In genomic region chr6:29858619-29859018, GRCm38 (mm10) we compare ENCODE assay signal across 15 mouse cellular contexts. TPM values are rescaled to one million over a fixed set of nuclear protein-coding genes. Genes with fewer than 3 reads are reported as not detected.
A peak's percentile ranks its signal among the peaks of the same experiment; 100 is the strongest.
DNase-seq lines count a peak whose midpoint lies in the region; ATAC-seq and TF ChIP-seq lines count a peak whose summit lies in the region.
"Had no signal": no experiment of that assay in that cellular context is flagged by ENCODE, and none has a peak within 500 bp of the region (broad histone marks: within the 10 kb centered on the region; RNA-seq: fewer than 3 reads in every experiment).

No protein-coding gene starts in this region.

- H3K27me3 ChIP-seq in erythroblast, embryonic 14.5 days (ENCODE audit: control insufficient read depth): no peaks in the 10 kb centered on the region
- H3K27me3 ChIP-seq in limb, embryonic 12.5 days: no peaks in the 10 kb centered on the region
- no peaks in the 10 kb centered on the region for H3K27me3 ChIP-seq in limb, embryonic 10.5 days (ENCODE audit: low read depth, poor library complexity, severe bottlenecking)
- H3K27me3 ChIP-seq in liver, postnatal 0 days (ENCODE audit: insufficient read depth, low read length): no peaks in the 10 kb centered on the region

- H3K27ac ChIP-seq in limb, embryonic 12.5 days: peak overlapping the region; percentile 47
- H3K27ac ChIP-seq in limb, embryonic 10.5 days: no peak overlapping the region
- H3K27ac ChIP-seq in liver, postnatal 0 days (ENCODE audit: low read depth): no peak overlapping the region
- H3K27ac ChIP-seq: embryonic facial prominence, embryonic 10.5 days; heart, adult 2 months; hindbrain, embryonic 14.5 days had no signal

- H3K9ac ChIP-seq in limb, embryonic 12.5 days (replicated peaks): no peak overlapping the region
- no peak overlapping the region for H3K9ac ChIP-seq in liver, postnatal 0 days (replicated peaks)
- H3K9ac ChIP-seq: hindbrain, embryonic 14.5 days had no signal

- WGBS in limb, embryonic 12.5 days: 69% methylated on average over 6 of the region's 6 CpGs
- 77% methylated on average over 6 of the region's 6 CpGs for WGBS in limb, embryonic 10.5 days
- WGBS in liver, postnatal 0 days (ENCODE audit: insufficient replicate concordance): 46% methylated on average over 6 of the region's 6 CpGs

- H3K9me3 ChIP-seq in erythroblast, embryonic 14.5 days (ENCODE audit: control insufficient read depth, low read length): peaks cover 6% of the 10 kb centered on the region
- peaks cover 7% of the 10 kb centered on the region; the same call in 1 of the 2 replicates for H3K9me3 ChIP-seq in limb, embryonic 12.5 days
- H3K9me3 ChIP-seq in limb, embryonic 10.5 days (replicated peaks): no peaks in the 10 kb centered on the region
- no peaks in the 10 kb centered on the region for H3K9me3 ChIP-seq in liver, postnatal 0 days (ENCODE audit: low read length)
- H3K9me3 ChIP-seq: embryonic facial prominence, embryonic 10.5 days had no signal

- no peak for TF ChIP-seq CTCF in liver, postnatal 0 days (IDR thresholded peaks at IDR 0.05; ENCODE audit: low read depth)

- no peak overlapping the region for H3K4me2 ChIP-seq in limb, embryonic 12.5 days
- H3K4me2 ChIP-seq in liver, postnatal 0 days (ENCODE audit: low read depth, low read length): peak overlapping the region; percentile 48
- H3K4me2 ChIP-seq: hindbrain, embryonic 14.5 days had no signal

- peaks cover 5% of the 10 kb centered on the region for H3K36me3 ChIP-seq in erythroblast, embryonic 14.5 days (ENCODE audit: control insufficient read depth)
- H3K36me3 ChIP-seq in limb, embryonic 12.5 days: peaks cover 3% of the 10 kb centered on the region; the same call in 1 of the 2 replicates
- H3K36me3 ChIP-seq in limb, embryonic 10.5 days: peaks cover 5% of the 10 kb centered on the region; the same call in 1 of the 2 replicates
- no peaks in the 10 kb centered on the region for H3K36me3 ChIP-seq in liver, postnatal 0 days (replicated peaks; ENCODE audit: insufficient read depth, low read length)

- peaks cover 53% of the 10 kb centered on the region for H3K4me1 ChIP-seq in erythroblast, embryonic 14.5 days (ENCODE audit: control insufficient read depth)
- H3K4me1 ChIP-seq in limb, embryonic 12.5 days (replicated peaks): peaks cover 28% of the 10 kb centered on the region
- peaks cover 41% of the 10 kb centered on the region for H3K4me1 ChIP-seq in limb, embryonic 10.5 days
- 0 out of 2 replicates have a peak, but pooled peaks cover 3% of the 10 kb centered on the region for H3K4me1 ChIP-seq in liver, postnatal 0 days (ENCODE audit: insufficient read depth)

- TF ChIP-seq EP300 in liver, postnatal 0 days (IDR thresholded peaks at IDR 0.05; ENCODE audit: low read depth): no peak

- no peak for DNase-seq in limb, embryonic 10.5 days (ENCODE audit: low spot score)
- peak; percentile 59 for DNase-seq in c-Kit-negative CD71-positive TER-119-positive erythroid progenitor cells, embryonic 14.5 days (ENCODE audit: low read depth, low spot score)
- DNase-seq in liver, postnatal 0 days: peak; percentile 27
- DNase-seq in layer of hippocampus, adult 9-11 months: no peak
- DNase-seq: cerebellum, adult 2 months; heart, adult 2 months; right cerebral cortex, postnatal 25 days had no signal

- H3K4me3 ChIP-seq in erythroblast, embryonic 14.5 days (replicated peaks): peak overlapping the region; percentile 40
- H3K4me3 ChIP-seq in limb, embryonic 12.5 days (replicated peaks): no peak overlapping the region
- no peak overlapping the region for H3K4me3 ChIP-seq in limb, embryonic 10.5 days
- no peak overlapping the region for H3K4me3 ChIP-seq in liver, postnatal 0 days (ENCODE audit: low read depth, low read length)
- H3K4me3 ChIP-seq: embryonic facial prominence, embryonic 10.5 days; forebrain, embryonic 10.5 days; heart, adult 2 months had no signal

- ATAC-seq in erythroblast, adult 5-6 weeks (replicated peaks; ENCODE audit: low FRiP score, poor library complexity, severe bottlenecking): no peak
- ATAC-seq in limb, embryonic 12.5 days (ENCODE audit: insufficient number of reproducible peaks, insufficient read depth, low FRiP score, low TSS enrichment, low read depth): no peak
- peak; percentile 67 for ATAC-seq in liver, postnatal 0 days
- no peak for ATAC-seq in megakaryocyte, adult 5-6 weeks (ENCODE audit: poor library complexity, severe bottlenecking)

RNA-seq across cellular contexts. Expression of gene Strip2, which starts 58.2 kb away (rescaled TPM):
- polyA plus RNA-seq in erythroblast, embryonic 14.5 days (2012): 0.02 TPM in 2 replicates
- 0.19 and 1.9 TPM in 2 replicates for total RNA-seq in erythroblast, adult 5-6 weeks (2015; ENCODE audit: low replicate concordance)
- total RNA-seq in erythroblast, adult 5-6 weeks (2017; ENCODE audit: low replicate concordance): 0.77 and 2.6 TPM in 2 replicates
- 1.9 and 2.0 TPM in 2 replicates for polyA plus RNA-seq in limb, embryonic 12.5 days (2016; fragmentation: Nextera tagmentation; extraction: Ambion mirVana)
- polyA plus RNA-seq in limb, embryonic 10.5 days (2016; fragmentation: Nextera tagmentation; extraction: Ambion mirVana): 0.60 and 0.95 TPM in 2 replicates
- polyA plus RNA-seq in liver, postnatal 0 days (2015; fragmentation: Nextera tagmentation; extraction: Ambion mirVana): 0.20 and 0.23 TPM in 2 replicates
- 0.33 and 0.71 TPM in 2 replicates for total RNA-seq in megakaryocyte, adult 5-6 weeks (2015)
- total RNA-seq in megakaryocyte, adult 5-6 weeks (2017): 1.3 and 1.6 TPM in 2 replicates
- total RNA-seq: neutrophil, adult 5-6 weeks had no signal

Comparison
In these comparisons a context has a peak if more than half of its experiments do, and no peak if none do; other contexts are left out.
1. DNase-seq: peak in c-Kit-negative CD71-positive TER-119-positive erythroid progenitor cells, embryonic 14.5 days (single experiment) and liver, postnatal 0 days (single experiment); none in limb, embryonic 10.5 days (single experiment) and layer of hippocampus, adult 9-11 months (single experiment).